Mouse (Mus musculus): ENCODE measurements at regions not wholly inside any gene's neighbourhood (a gene's known extent, or its start where the extent isn't known, plus 50 kb on each side); places are given as distances from the start of the nearest gene placed in this dataset.
"Not testable (repeated sequence)": the region's sequence is repeated elsewhere in the genome, so short reads cannot be mapped to it uniquely, and the experiment has no call there.

GRCm38 (mm10) chr14:102181269-102181668 is 451.5 kb downstream of the Lmo7 start:
- Histone ChIP-seq H3K4me2 (no peak overlapping the region), H3K27me3 (no peaks in the 10 kb centered on the region), H3K27ac (no peak overlapping the region), H3K9ac (no peak overlapping the region), H3K4me3 (no peak overlapping the region), H3K4me1 (replicated peaks) (no peaks in the 10 kb centered on the region), H3K36me3 (no peaks in the 10 kb centered on the region), H3K9me3 (no peaks in the 10 kb centered on the region)
- ATAC-seq (ENCODE audit: low FRiP score): no peak
- 85% methylated on average over 3 of the region's 3 CpGs for WGBS

- no peak overlapping the region for H3K9ac ChIP-seq
- no peak overlapping the region for H3K27ac ChIP-seq
- ATAC-seq (ENCODE audit: low FRiP score): no peak
- no peak overlapping the region for H3K4me2 ChIP-seq
- H3K4me3 ChIP-seq: no peak overlapping the region
- WGBS: 79% methylated on average over 2 of the region's 2 CpGs
- H3K4me1 ChIP-seq (replicated peaks): no peaks in the 10 kb centered on the region
- no peaks in the 10 kb centered on the region for H3K27me3 ChIP-seq
- H3K9me3 ChIP-seq: no peaks in the 10 kb centered on the region
- no peaks in the 10 kb centered on the region for H3K36me3 ChIP-seq
Observed at GRCm38 (mm10) chr14:102171775-102172174, 442.0 kb downstream of the Lmo7 start.

GRCm38 (mm10) chr14:102161291-102162284 is 431.8 kb downstream of the Lmo7 start:
- H3K36me3 ChIP-seq: no peaks in the 10 kb centered on the region
- no peak overlapping the region for H3K4me3 ChIP-seq
- H3K9ac ChIP-seq: no peak overlapping the region
- WGBS: 72% methylated on average over 3 of the region's 3 CpGs
- H3K27me3 ChIP-seq: no peaks in the 10 kb centered on the region
- H3K4me1 ChIP-seq (replicated peaks): no peaks in the 10 kb centered on the region
- no peak overlapping the region for H3K4me2 ChIP-seq
- no peak for ATAC-seq (ENCODE audit: low FRiP score)
- H3K9me3 ChIP-seq: no peaks in the 10 kb centered on the region
- no peak overlapping the region for H3K27ac ChIP-seq

GRCm38 (mm10) chr14:102150410-102150809 is 420.7 kb downstream of the Lmo7 start:
- not testable (repeated sequence) for H3K9ac ChIP-seq; ATAC-seq (ENCODE audit: low FRiP score); H3K27ac ChIP-seq; H3K4me2 ChIP-seq; H3K36me3 ChIP-seq; H3K4me3 ChIP-seq; H3K9me3 ChIP-seq; H3K4me1 ChIP-seq (replicated peaks); H3K27me3 ChIP-seq
- 95% methylated on average over 4 of the region's 4 CpGs for whole genome bisulfite sequencing

GRCm38 (mm10) chr14:102142720-102143119 is 413.0 kb downstream of the Lmo7 start:
- H3K27ac ChIP-seq: no peak overlapping the region
- no peak overlapping the region for H3K9ac ChIP-seq
- no peak overlapping the region for H3K4me2 ChIP-seq
- H3K4me1 ChIP-seq (replicated peaks): no peaks in the 10 kb centered on the region
- H3K4me3 ChIP-seq: no peak overlapping the region
- WGBS: 29% methylated on average over 2 of the region's 2 CpGs
- no peaks in the 10 kb centered on the region for H3K9me3 ChIP-seq
- no peaks in the 10 kb centered on the region for H3K27me3 ChIP-seq
- H3K36me3 ChIP-seq: no peaks in the 10 kb centered on the region
- ATAC-seq (ENCODE audit: low FRiP score): no peak

GRCm38 (mm10) chr14:102138936-102139335 is 409.2 kb downstream of the Lmo7 start:
- no peak for ATAC-seq (ENCODE audit: low FRiP score)
- no peak overlapping the region for H3K4me3 ChIP-seq
- H3K9ac ChIP-seq: no peak overlapping the region
- H3K36me3 ChIP-seq: no peaks in the 10 kb centered on the region
- 91% methylated on average over 1 of the region's 1 CpGs for WGBS
- no peaks in the 10 kb centered on the region for H3K27me3 ChIP-seq
- no peaks in the 10 kb centered on the region for H3K9me3 ChIP-seq
- H3K4me1 ChIP-seq (replicated peaks): no peaks in the 10 kb centered on the region
- H3K27ac ChIP-seq: no peak overlapping the region
- H3K4me2 ChIP-seq: no peak overlapping the region

GRCm38 (mm10) chr14:102118166-102118565 is 388.4 kb downstream of the Lmo7 start:
- H3K9ac ChIP-seq: no peak overlapping the region
- no peak overlapping the region for H3K4me2 ChIP-seq
- no peaks in the 10 kb centered on the region for H3K27me3 ChIP-seq
- no peaks in the 10 kb centered on the region for H3K4me1 ChIP-seq (replicated peaks)
- 71% methylated on average over 3 of the region's 3 CpGs for WGBS
- ATAC-seq (ENCODE audit: low FRiP score): no peak
- H3K27ac ChIP-seq: no peak overlapping the region
- H3K36me3 ChIP-seq: no peaks in the 10 kb centered on the region
- no peaks in the 10 kb centered on the region for H3K9me3 ChIP-seq
- H3K4me3 ChIP-seq: no peak overlapping the region

GRCm38 (mm10) chr14:102106165-102106564 is 376.4 kb downstream of the Lmo7 start:
- ATAC-seq (ENCODE audit: low FRiP score): no peak
- H3K4me1 ChIP-seq (replicated peaks): no peaks in the 10 kb centered on the region
- no peak overlapping the region for H3K4me3 ChIP-seq
- no peak overlapping the region for H3K4me2 ChIP-seq
- H3K27me3 ChIP-seq: no peaks in the 10 kb centered on the region
- H3K9me3 ChIP-seq: no peaks in the 10 kb centered on the region
- no peaks in the 10 kb centered on the region for H3K36me3 ChIP-seq
- WGBS: 87% methylated on average over 3 of the region's 3 CpGs
- H3K9ac ChIP-seq: no peak overlapping the region
- H3K27ac ChIP-seq: no peak overlapping the region

GRCm38 (mm10) chr14:102094105-102094504 is 364.3 kb downstream of the Lmo7 start:
- no peak overlapping the region for H3K9ac ChIP-seq
- no peaks in the 10 kb centered on the region for H3K4me1 ChIP-seq (replicated peaks)
- no peak for ATAC-seq (ENCODE audit: low FRiP score)
- no peak overlapping the region for H3K4me3 ChIP-seq
- 31% methylated on average over 1 of the region's 1 CpGs for WGBS
- H3K27me3 ChIP-seq: no peaks in the 10 kb centered on the region
- H3K36me3 ChIP-seq: no peaks in the 10 kb centered on the region
- no peaks in the 10 kb centered on the region for H3K9me3 ChIP-seq
- H3K27ac ChIP-seq: no peak overlapping the region
- no peak overlapping the region for H3K4me2 ChIP-seq

GRCm38 (mm10) chr14:102092557-102092956 is 362.8 kb downstream of the Lmo7 start:
- no peak for ATAC-seq (ENCODE audit: low FRiP score)
- H3K27ac ChIP-seq: no peak overlapping the region

GRCm38 (mm10) chr14:102048932-102049331 is 319.2 kb downstream of the Lmo7 start:
- H3K27ac ChIP-seq: no peak overlapping the region
- no peaks in the 10 kb centered on the region for H3K27me3 ChIP-seq
- no peak overlapping the region for H3K9ac ChIP-seq
- H3K36me3 ChIP-seq: no peaks in the 10 kb centered on the region
- no peak for ATAC-seq (ENCODE audit: low FRiP score)
- no peak overlapping the region for H3K4me3 ChIP-seq
- no peak overlapping the region for H3K4me2 ChIP-seq
- no peaks in the 10 kb centered on the region for H3K4me1 ChIP-seq (replicated peaks)
- H3K9me3 ChIP-seq: no peaks in the 10 kb centered on the region
- WGBS: 19% methylated on average over 3 of the region's 3 CpGs

More at GRCm38 (mm10) chr14:102092557-102092956, 362.8 kb downstream of the Lmo7 start:
- no peaks in the 10 kb centered on the region for H3K27me3 ChIP-seq
- no peaks in the 10 kb centered on the region for H3K4me1 ChIP-seq (replicated peaks)
- H3K36me3 ChIP-seq: no peaks in the 10 kb centered on the region
- no peaks in the 10 kb centered on the region for H3K9me3 ChIP-seq
- no peak overlapping the region for H3K9ac ChIP-seq
- no peak overlapping the region for H3K4me3 ChIP-seq
- no peak overlapping the region for H3K4me2 ChIP-seq
- 48% methylated on average over 6 of the region's 6 CpGs for WGBS

- Histone ChIP-seq H3K36me3 (no peaks in the 10 kb centered on the region), H3K9ac (no peak overlapping the region), H3K9me3 (no peaks in the 10 kb centered on the region), H3K4me2 (no peak overlapping the region), H3K27ac (no peak overlapping the region), H3K27me3 (no peaks in the 10 kb centered on the region), H3K4me3 (no peak overlapping the region), H3K4me1 (replicated peaks) (no peaks in the 10 kb centered on the region)
- 66% methylated on average over 2 of the region's 3 CpGs for WGBS
- ATAC-seq (ENCODE audit: low FRiP score): no peak
Observed at GRCm38 (mm10) chr14:102048485-102048884, 318.7 kb downstream of the Lmo7 start.

GRCm38 (mm10) chr14:102038145-102038544 is 308.4 kb downstream of the Lmo7 start:
- no peak overlapping the region for H3K4me3 ChIP-seq
- H3K27ac ChIP-seq: no peak overlapping the region
- 80% methylated on average over 2 of the region's 2 CpGs for WGBS
- ATAC-seq (ENCODE audit: low FRiP score): no peak
- no peaks in the 10 kb centered on the region for H3K9me3 ChIP-seq
- H3K4me1 ChIP-seq (replicated peaks): no peaks in the 10 kb centered on the region
- H3K9ac ChIP-seq: no peak overlapping the region
- no peaks in the 10 kb centered on the region for H3K27me3 ChIP-seq
- H3K36me3 ChIP-seq: no peaks in the 10 kb centered on the region
- no peak overlapping the region for H3K4me2 ChIP-seq
